Mouse (Mus musculus): Measurements from ENCODE around the gene Lmna.

DNA sequence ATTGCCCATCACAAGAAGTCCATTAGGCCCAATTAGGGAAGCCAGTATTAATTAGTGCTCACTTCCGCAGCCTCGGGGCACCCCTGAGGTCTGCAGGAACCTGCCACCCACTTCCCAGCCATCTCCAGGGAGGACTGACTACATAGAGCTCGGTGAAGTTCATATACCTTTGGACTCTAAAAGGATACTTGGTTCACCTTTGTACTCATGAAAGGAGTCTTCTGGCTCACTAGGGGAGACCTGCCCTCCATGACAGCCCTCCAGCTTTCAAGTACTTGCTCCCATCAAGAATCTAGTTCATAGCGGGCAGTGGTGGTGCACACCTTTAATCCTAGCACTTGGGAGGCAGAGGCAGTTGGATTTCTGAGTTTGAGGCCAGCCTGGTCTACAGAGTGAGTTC is 8.7 kb upstream of the Lmna start:
- TF ChIP-seq CTCF (IDR thresholded peaks at IDR 0.05; ENCODE audit: extremely low read depth, insufficient read length, insufficient replicate concordance, low read depth, low read length) (no peak), POLR2A (IDR thresholded peaks at IDR 0.05; ENCODE audit: low read depth, low read length) (no peak)

Data from small intestine, adult 2 months (tissue).